Mouse (Mus musculus): ENCODE measurements around the gene Blcap. TPM values are rescaled to one million over a fixed set of nuclear protein-coding genes. Genes with fewer than 3 reads are reported as not detected.

Gene Blcap
- total and polyA plus RNA-seq, 3 experiments, result 54.3 to 62.4 (median 55.6) TPM

DNA sequence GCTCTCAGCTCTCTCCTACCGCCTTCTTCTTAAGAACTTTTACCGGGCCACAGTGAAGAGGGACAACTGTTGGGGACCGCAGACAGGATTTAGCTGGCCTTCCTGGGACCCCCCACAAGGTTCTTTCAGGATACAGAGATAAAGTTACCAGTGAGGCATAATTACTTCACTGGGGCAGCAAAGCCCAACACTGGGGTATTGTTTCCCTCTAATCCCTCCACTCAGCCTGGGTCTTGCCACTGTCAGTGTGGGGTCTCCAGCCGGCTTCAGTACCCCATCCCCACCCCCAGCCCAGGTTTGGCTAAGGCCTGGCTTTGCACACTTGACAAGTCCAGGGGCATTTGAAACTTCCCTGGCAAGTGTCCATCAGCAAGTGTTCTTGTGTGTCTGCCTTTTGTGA lies 56.7 kb downstream of the Blcap start:
- Histone ChIP-seq H3K4me3 (no peak overlapping the region), H3K4me1 (ENCODE audit: control insufficient read depth, insufficient read depth, low read length) (no peaks in the 10 kb centered on the region), H3K9ac (ENCODE audit: low read depth, low read length) (no peak overlapping the region), H3K79me2 (replicated peaks; ENCODE audit: control insufficient read depth, insufficient read depth, low read length) (no peaks in the 10 kb centered on the region), H3K27ac (no peak overlapping the region), H3K36me3 (ENCODE audit: control insufficient read depth, insufficient read depth, low read length) (no peaks in the 10 kb centered on the region), H3K27me3 (ENCODE audit: control insufficient read depth, insufficient read depth, low read length) (no peaks in the 10 kb centered on the region; the same call in 1 of the 2 replicates)
- intact Hi-C loops (cut with DNase I), result no loop called here
- TF ChIP-seq CTCF (IDR thresholded peaks at IDR 0.05) (no peak), POLR2A (IDR thresholded peaks at IDR 0.05; ENCODE audit: insufficient read depth, low read depth, low read length) (no peak), EP300 (IDR thresholded peaks at IDR 0.05; ENCODE audit: insufficient read depth, low read depth, low read length) (no peak)
- WGBS, result 29% methylated on average over 4 of the region's 4 CpGs
- DNase-seq, result no peak

DNA sequence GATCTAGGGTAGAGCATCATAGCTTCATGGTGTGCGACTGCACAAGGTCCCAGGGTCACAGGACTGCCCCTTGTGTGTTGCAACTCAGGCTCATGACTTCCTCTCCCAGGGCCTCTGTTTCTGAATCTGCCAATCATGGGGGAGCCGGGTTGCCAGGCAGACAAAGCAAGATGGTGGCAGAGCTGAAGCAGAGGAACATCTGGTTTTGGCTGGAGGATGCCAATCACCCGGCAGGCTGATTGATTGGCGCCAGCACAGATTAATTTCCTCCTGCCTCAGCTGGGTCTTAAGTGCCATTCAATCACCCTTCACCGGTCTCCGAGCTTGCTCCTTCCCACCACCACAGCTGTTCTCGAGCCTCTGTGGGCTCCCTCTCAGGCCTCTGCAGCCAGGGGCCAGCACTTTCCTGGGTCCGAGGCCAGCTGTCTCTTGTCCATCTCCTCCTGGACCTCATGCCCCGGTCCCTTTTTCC lies 57.3 kb downstream of the Blcap start:
- TF ChIP-seq CTCF (IDR thresholded peaks at IDR 0.05), result no peak
- no peak for TF ChIP-seq POLR2A (IDR thresholded peaks at IDR 0.05; ENCODE audit: insufficient read depth, low read depth, low read length)
- H3K27me3 ChIP-seq (ENCODE audit: control insufficient read depth, insufficient read depth, low read length), result no peaks in the 10 kb centered on the region; the same call in 1 of the 2 replicates

DNA sequence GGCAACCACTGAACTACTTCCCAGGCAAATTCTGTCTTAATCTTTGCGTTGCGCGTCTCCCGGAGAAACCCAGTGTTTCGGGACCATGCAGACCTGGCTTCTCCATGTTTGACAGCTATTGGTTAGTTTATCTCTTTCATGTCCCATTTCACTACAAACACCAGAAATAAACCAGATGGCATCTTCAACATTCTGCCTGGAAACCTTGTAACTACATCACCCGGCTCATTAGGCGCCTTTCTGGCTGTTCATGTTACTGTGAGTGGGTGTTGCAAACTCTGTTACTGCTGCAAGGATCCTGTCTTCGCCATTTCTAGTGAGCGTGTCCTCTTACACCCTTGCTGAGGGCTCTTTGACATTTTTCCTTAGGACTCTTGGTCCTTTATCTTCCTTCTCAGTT lies 58.2 kb downstream of the Blcap start:
- intact Hi-C loops (cut with DNase I), result no loop called here
- no peaks in the 10 kb centered on the region for H3K4me1 ChIP-seq (ENCODE audit: control insufficient read depth, insufficient read depth, low read length)
- no peak for DNase-seq
- no peaks in the 10 kb centered on the region; the same call in 1 of the 2 replicates for H3K27me3 ChIP-seq (ENCODE audit: control insufficient read depth, insufficient read depth, low read length)
- H3K79me2 ChIP-seq (replicated peaks; ENCODE audit: control insufficient read depth, insufficient read depth, low read length), result no peaks in the 10 kb centered on the region
- H3K9ac ChIP-seq (ENCODE audit: low read depth, low read length), result no peak overlapping the region
- no peak overlapping the region for H3K27ac ChIP-seq
- TF ChIP-seq POLR2A (IDR thresholded peaks at IDR 0.05; ENCODE audit: insufficient read depth, low read depth, low read length) (no peak), EP300 (IDR thresholded peaks at IDR 0.05; ENCODE audit: insufficient read depth, low read depth, low read length) (no peak), CTCF (IDR thresholded peaks at IDR 0.05) (no peak)
- H3K36me3 ChIP-seq (ENCODE audit: control insufficient read depth, insufficient read depth, low read length), result no peaks in the 10 kb centered on the region
- 81% methylated on average over 9 of the region's 9 CpGs for WGBS
- no peak overlapping the region for H3K4me3 ChIP-seq

More for the DNA sequence above, 57.3 kb downstream of the Blcap start:
- H3K79me2 ChIP-seq (replicated peaks; ENCODE audit: control insufficient read depth, insufficient read depth, low read length), result no peaks in the 10 kb centered on the region
- DNase-seq, result no peak
- 48% methylated on average over 9 of the region's 9 CpGs for WGBS
- H3K4me1 ChIP-seq (ENCODE audit: control insufficient read depth, insufficient read depth, low read length), result no peaks in the 10 kb centered on the region
- H3K4me3 ChIP-seq, result no peak overlapping the region
- intact Hi-C loops (cut with DNase I), result no loop called here
- no peaks in the 10 kb centered on the region for H3K36me3 ChIP-seq (ENCODE audit: control insufficient read depth, insufficient read depth, low read length)
- no peak overlapping the region for H3K27ac ChIP-seq
- no peak overlapping the region for H3K9ac ChIP-seq (ENCODE audit: low read depth, low read length)

DNA sequence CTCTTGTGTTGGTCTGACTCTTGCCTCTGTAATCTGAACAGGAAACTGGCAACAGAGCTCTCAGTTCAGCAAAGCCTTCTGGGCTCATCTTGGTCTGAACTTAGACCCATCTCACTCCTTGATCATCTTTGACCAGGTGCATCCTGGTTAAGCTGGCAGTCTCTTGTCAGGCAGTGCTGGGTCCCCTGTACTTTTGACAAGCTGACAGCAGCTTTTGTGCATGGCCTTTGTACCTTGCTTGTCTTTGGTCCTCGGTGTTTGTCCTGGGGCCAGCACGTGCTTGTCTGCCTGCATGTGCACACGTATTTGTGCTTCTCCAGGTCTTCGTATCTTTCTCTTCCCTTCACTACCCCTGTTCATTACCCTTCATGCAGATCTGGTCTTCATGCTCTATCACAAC lies 61.0 kb downstream of the Blcap start:
- TF ChIP-seq CTCF (IDR thresholded peaks at IDR 0.05) (no peak), EP300 (IDR thresholded peaks at IDR 0.05; ENCODE audit: insufficient read depth, low read depth, low read length) (no peak)
- H3K79me2 ChIP-seq (replicated peaks; ENCODE audit: control insufficient read depth, insufficient read depth, low read length), result no peaks in the 10 kb centered on the region
- H3K36me3 ChIP-seq (ENCODE audit: control insufficient read depth, insufficient read depth, low read length), result no peaks in the 10 kb centered on the region
- 72% methylated on average over 4 of the region's 4 CpGs for WGBS
- H3K4me3 ChIP-seq, result no peak overlapping the region
- H3K4me1 ChIP-seq (ENCODE audit: control insufficient read depth, insufficient read depth, low read length), result no peaks in the 10 kb centered on the region
- no peak overlapping the region for H3K27ac ChIP-seq
- no peak overlapping the region for H3K9ac ChIP-seq (ENCODE audit: low read depth, low read length)
- intact Hi-C loops (cut with DNase I), result no loop called here
- peaks cover 5% of the 10 kb centered on the region; the same call in 1 of the 2 replicates for H3K27me3 ChIP-seq (ENCODE audit: control insufficient read depth, insufficient read depth, low read length)
- DNase-seq, result no peak

GRCm38 (mm10) chr2:157509182-157509581 lies 61.9 kb downstream of the Blcap start:
- no peaks in the 10 kb centered on the region for H3K79me2 ChIP-seq (replicated peaks; ENCODE audit: control insufficient read depth, insufficient read depth, low read length)
- H3K4me1 ChIP-seq (ENCODE audit: control insufficient read depth, insufficient read depth, low read length), result no peaks in the 10 kb centered on the region
- intact Hi-C loops (cut with DNase I), result no loop called here
- no peak for DNase-seq
- no peak overlapping the region for H3K9ac ChIP-seq (ENCODE audit: low read depth, low read length)
- peaks cover 5% of the 10 kb centered on the region; the same call in 1 of the 2 replicates for H3K27me3 ChIP-seq (ENCODE audit: control insufficient read depth, insufficient read depth, low read length)
- no peaks in the 10 kb centered on the region for H3K36me3 ChIP-seq (ENCODE audit: control insufficient read depth, insufficient read depth, low read length)
- WGBS, result 59% methylated on average over 5 of the region's 5 CpGs
- no peak overlapping the region for H3K4me3 ChIP-seq
- no peak for TF ChIP-seq CTCF (IDR thresholded peaks at IDR 0.05)
- TF ChIP-seq EP300 (IDR thresholded peaks at IDR 0.05; ENCODE audit: insufficient read depth, low read depth, low read length), result no peak
- TF ChIP-seq POLR2A (IDR thresholded peaks at IDR 0.05; ENCODE audit: insufficient read depth, low read depth, low read length), result no peak
- no peak overlapping the region for H3K27ac ChIP-seq

DNA sequence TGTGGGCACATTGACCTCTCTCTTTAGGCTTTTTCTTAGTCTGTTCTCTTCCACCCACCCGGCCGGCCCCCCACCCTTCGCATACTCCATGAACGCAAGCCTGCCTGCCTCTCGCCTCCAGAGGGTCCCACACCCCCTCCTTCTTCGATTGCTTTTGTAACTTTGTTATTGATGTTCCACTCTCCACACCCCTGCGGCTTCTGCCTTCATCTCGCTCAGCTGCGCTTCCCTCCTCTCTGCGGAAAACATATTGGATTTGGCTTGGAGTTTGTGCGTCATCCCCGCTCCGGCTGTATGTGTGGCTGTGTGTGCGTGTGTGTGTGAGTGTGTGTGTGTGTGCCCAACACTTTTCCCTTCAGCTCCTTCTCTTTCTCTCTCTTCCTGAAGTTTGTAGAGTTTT lies 64.3 kb downstream of the Blcap start:
- no peaks in the 10 kb centered on the region for H3K79me2 ChIP-seq (replicated peaks; ENCODE audit: control insufficient read depth, insufficient read depth, low read length)
- intact Hi-C loops (cut with DNase I), result no loop called here
- H3K27ac ChIP-seq, result no peak overlapping the region
- H3K36me3 ChIP-seq (ENCODE audit: control insufficient read depth, insufficient read depth, low read length), result no peaks in the 10 kb centered on the region
- no peaks in the 10 kb centered on the region for H3K4me1 ChIP-seq (ENCODE audit: control insufficient read depth, insufficient read depth, low read length)
- no peak for TF ChIP-seq EP300 (IDR thresholded peaks at IDR 0.05; ENCODE audit: insufficient read depth, low read depth, low read length)
- no peak for TF ChIP-seq CTCF (IDR thresholded peaks at IDR 0.05)
- DNase-seq, result no peak
- peaks cover 5% of the 10 kb centered on the region; the same call in 1 of the 2 replicates for H3K27me3 ChIP-seq (ENCODE audit: control insufficient read depth, insufficient read depth, low read length)
- H3K9ac ChIP-seq (ENCODE audit: low read depth, low read length), result no peak overlapping the region
- 28% methylated on average over 14 of the region's 14 CpGs for WGBS
- no peak overlapping the region for H3K4me3 ChIP-seq

Small RNA genes lying within 50 kb of the gene (microRNA-seq; reads per million reads assigned to microRNA genes)
- 0 reads per million in 2 experiments for gene Gm23134

Other genes with a start within 250 kb of the Blcap start
- not detected for gene Ghrh, start 223.8 kb downstream of the Blcap start, total RNA-seq (2021)
- not detected in 2 replicates for gene Ghrh, start 223.8 kb downstream of the Blcap start, polyA plus RNA-seq (2012; rRNA removed)
- 10 to 100 TPM; 14.5 to 20.1 TPM for gene Manbal, start 203.7 kb downstream of the Blcap start, total RNA-seq (2021)
- 42.6 and 44.2 TPM in 2 replicates for gene Manbal, start 203.7 kb downstream of the Blcap start, polyA plus RNA-seq (2012; rRNA removed)
- 1 to 10 TPM; 4.0 to 4.1 TPM for gene Src, start 152.8 kb downstream of the Blcap start, total RNA-seq (2021)
- gene Src, start 152.8 kb downstream of the Blcap start, polyA plus RNA-seq (2012; rRNA removed), result 5.4 and 5.8 TPM in 2 replicates
- gene Nnat, start 11.2 kb downstream of the Blcap start, total RNA-seq (2021), result under 1 TPM; 0.29 to 0.39 TPM
- 6.0 TPM in 2 replicates for gene Nnat, start 11.2 kb downstream of the Blcap start, polyA plus RNA-seq (2012; rRNA removed)
- 10 to 100 TPM; 10.1 to 10.7 TPM for gene Ctnnbl1, start 166.1 kb upstream of the Blcap start, total RNA-seq (2021)
- 6.7 and 23.3 TPM in 2 replicates for gene Ctnnbl1, start 166.1 kb upstream of the Blcap start, polyA plus RNA-seq (2012; rRNA removed)